Mouse (Mus musculus): Measurements from ENCODE around the gene Tmem221.
A peak's percentile ranks its signal among the peaks of the same experiment; 100 is the strongest.
"Not testable (repeated sequence)": the region's sequence is repeated elsewhere in the genome, so short reads cannot be mapped to it uniquely, and the experiment has no call there.

Tmem221 gene

DNA sequence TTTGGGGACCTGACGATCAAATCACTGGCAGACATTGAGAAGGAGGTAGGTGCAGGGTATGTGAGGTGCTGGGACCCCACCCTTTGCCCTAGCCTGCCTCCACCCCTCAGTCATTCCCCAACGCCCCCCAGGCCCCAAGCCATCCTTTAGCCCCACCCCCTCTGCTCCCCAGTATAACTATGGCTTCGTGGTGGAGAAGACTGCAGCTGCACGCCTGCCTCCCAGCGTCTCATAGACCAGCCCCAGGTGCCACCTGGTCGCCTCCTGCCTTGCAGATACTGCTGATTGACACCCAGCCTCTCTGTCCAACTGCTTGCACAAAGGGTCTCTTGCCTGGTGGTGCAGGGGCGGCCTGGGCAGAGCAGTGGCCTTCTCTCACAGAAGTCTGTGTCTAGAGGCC, 11.1 kb downstream of the Tmem221 start:
- no peak for DNase-seq (ENCODE audit: low spot score in 2 of 2)

DNA sequence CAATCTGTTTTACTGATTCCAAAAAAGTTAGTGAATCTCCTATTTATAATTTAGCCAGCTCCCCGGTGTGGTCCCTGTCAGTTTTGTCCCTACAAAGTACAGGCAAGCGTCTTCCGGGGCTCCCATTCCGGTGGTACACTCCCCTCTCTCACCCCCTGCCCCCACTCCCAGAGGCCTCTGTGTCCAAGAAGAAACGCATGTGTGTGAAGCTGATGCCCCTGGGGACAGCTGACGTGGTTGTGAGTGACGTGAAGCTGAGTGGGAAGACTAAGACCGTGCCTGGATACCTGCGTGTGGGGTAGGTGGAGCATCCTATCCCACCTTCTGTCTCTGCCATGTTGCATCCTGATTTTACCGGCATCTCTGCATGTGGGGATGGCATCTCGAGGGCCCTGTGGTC, 13.6 kb downstream of the Tmem221 start:
- DNase-seq (ENCODE audit: low spot score in 2 of 2), result no peak

DNA sequence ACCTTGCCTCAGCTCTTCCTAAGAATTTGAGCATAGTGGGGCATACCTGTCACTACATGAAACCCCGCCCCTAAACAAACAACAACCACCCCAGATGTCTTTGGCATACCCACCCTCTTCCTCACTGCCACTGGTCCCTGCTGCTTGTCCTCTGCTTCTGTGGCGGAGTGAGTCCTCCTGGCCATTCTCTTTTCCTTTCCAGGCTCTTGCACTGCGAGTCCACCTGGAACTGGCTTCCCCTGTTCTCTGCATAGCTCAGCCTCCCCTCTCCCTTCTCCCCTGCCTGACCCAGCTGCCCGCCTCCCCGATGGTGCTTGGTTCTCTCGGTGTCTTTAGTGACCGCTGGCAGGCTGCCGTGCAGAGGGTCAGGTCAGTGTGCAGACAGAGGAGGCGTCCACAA, 14.9 kb downstream of the Tmem221 start:
- no peak for DNase-seq (ENCODE audit: low spot score in 2 of 2)

DNA sequence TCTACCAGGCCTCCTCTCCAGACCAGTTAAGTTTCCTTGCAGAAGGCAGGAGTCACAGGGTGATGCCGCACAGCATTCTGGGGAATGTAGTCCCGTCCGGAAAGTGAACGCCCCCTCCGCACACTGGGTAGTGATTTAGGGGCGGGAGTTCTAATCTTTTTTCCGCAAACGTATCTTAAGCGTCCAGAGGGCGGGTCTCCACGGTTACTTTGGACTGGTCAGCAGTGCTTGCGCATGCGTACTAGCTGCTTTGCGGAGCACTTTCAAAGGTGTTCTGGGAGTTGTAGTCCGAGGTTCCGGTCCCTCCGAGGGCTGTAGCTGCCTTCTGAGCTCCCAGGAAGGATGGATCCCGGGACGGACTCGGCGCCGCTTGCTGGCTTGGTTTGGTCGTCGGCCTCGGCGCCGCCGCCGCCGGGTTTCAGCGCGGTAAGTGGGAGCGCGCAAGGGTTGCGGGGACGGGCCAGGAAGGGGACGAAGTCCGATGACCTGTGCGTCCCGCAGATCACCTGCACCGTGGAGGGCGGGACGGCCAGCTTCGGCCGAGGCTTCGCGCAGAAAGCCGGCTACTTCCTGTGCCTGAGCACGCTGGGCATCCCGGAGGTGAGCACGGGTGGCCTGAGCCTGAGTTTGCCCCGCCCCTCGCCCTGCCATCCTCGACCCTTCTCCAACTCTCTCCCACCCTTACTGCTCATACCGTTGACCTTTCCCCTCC, 15.9 kb downstream of the Tmem221 start, which contains the start of gene Mvb12a:
Gene Mvb12a (plus strand): TSS at position 291 of the 712 bp plus-strand sequence.
- peak; percentile 98 to 99 for DNase-seq (ENCODE audit: low spot score in 2 of 2)

- DNase-seq (ENCODE audit: low spot score in 2 of 2), result peak in 1 of 2 experiments; percentile 38
Observed at GRCm38 (mm10) chr8:71537028-71537867, 21.4 kb downstream of the Tmem221 start, which contains the start of gene Bst2. Gene Bst2 (minus strand): TSS chr8:71537456.

GRCm38 (mm10) chr8:71535663-71536062, 23.0 kb downstream of the Tmem221 start:
- DNase-seq (ENCODE audit: low spot score in 2 of 2), result no peak

GRCm38 (mm10) chr8:71534263-71534810, 24.3 kb downstream of the Tmem221 start:
- no peak for DNase-seq (ENCODE audit: low spot score in 2 of 2)

- DNase-seq (ENCODE audit: low spot score in 2 of 2), result not testable (repeated sequence)
Observed at GRCm38 (mm10) chr8:71530735-71531467, 27.8 kb downstream of the Tmem221 start.

- no peak for DNase-seq (ENCODE audit: low spot score in 2 of 2)
Observed at GRCm38 (mm10) chr8:71528362-71529073, 30.2 kb downstream of the Tmem221 start.

DNA sequence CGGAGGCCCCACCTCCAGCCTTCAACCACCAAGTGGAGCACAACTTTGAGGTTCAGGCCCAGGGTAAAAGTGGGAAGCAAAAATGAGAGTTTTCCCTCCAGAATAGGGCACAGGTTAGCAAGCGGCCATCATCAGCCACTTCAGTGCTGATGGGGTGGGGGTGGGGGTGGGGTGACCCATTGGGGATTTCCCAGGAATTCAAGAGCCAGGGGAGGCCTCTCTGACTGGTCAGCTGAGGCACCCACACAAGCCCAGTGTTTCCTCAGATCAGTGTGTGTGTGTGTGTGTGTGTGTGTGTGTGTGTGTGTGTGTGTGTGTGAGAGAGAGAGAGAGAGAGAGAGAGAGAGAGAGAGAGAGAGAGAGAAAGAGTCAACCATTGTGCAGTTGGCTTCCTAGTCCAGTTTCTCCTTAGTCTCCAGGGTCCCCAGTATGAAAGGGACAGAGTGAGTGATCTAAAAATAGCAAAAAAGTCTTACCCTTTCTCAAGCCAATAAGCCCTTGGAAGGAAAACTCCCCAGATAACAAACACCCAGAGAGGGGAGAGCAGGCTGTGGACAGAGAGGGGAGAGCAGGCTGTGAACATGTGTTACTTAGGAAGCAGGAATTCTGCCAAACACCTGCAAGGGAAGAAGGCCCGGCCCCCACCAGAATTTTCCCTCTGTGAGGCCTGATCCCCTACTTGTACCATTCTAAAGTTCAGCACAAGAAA, 31.4 kb downstream of the Tmem221 start:
- DNase-seq (ENCODE audit: low spot score in 2 of 2), result no peak

GRCm38 (mm10) chr8:71526272-71526671, 32.4 kb downstream of the Tmem221 start:
- no peak for DNase-seq (ENCODE audit: low spot score in 2 of 2)

- DNase-seq (ENCODE audit: low spot score in 2 of 2), result no peak
Observed at GRCm38 (mm10) chr8:71525226-71526050, 33.2 kb downstream of the Tmem221 start, which contains the start of gene Ccdc194. Gene Ccdc194 (minus strand): TSS chr8:71525711.

DNA sequence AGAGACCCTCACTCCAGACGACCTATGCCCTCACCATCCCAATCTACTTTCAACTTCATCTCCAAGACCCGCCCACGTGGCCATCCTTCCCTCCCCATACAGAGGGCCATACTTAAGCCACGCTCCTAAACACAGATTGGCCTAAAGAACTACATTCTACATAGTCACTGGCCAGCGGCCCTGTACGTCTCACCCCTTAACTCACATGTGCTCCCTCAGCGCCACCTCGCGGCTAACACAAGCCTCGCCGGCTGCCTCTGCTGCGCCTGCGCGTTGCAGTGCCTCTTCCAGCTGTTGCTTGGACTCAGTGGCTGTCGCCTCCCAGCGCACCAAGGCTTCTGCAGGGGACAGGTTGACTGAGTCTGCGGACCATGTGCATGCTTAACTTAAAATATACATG, 37.0 kb downstream of the Tmem221 start:
- DNase-seq (ENCODE audit: low spot score in 2 of 2), result peak; percentile 81 to 84

DNA sequence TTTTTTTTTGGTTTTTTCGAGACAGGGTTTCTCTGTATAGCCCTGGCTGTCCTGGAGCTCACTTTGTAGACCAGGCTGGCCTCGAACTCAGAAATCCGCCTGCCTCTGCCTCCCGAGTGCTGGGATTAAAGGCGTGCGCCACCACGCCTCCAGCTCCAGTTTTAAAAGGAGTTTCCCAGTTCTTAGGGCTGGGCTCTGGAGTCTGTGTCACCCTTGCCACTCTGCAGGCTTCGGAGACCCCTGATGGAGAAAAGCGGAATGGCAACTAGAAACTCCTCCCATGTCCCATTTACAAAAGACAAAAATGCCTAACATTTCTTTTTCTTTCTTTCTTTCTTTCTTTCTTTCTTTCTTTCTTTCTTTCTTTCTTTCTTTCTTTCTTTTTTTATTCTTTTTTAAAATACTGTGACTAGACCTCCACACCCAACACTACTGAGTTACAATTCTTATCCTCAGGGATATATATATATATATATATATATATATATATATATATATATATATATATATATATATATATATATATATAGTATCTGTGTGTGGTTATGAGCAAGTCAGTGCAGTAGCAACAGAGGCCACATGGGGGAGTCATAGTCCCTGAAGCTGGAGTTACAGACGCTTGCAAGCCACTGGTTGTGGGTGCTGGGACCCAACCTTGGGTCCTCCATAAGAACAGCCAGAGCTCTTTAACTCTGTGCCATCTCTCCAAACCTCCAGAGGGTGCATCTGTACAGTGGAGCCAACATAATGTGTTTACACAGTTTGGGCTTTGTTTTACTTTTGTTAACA, 39.4 kb downstream of the Tmem221 start:
- not testable (repeated sequence) for DNase-seq (ENCODE audit: low spot score in 2 of 2)

DNA sequence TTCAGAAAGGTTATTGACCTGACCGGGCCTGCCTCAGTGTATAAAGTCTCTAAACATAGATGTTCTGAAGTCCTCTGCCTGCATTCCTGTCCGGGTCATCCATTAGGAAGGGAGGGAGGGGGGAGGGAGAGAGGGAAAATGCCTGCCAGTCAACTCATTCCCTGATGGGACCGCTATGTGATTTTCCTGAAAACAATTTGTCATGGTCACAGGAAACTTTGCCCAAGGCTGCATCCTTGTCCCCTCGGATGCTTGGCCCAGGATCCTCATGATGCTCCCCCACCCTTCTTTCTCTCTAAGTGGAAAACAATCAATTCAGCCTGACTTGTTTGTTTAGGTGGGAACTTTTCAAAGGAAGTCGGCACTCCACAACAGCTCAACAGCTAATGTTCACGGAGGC, 41.9 kb downstream of the Tmem221 start:
- no peak for DNase-seq (ENCODE audit: low spot score in 2 of 2)

DNA sequence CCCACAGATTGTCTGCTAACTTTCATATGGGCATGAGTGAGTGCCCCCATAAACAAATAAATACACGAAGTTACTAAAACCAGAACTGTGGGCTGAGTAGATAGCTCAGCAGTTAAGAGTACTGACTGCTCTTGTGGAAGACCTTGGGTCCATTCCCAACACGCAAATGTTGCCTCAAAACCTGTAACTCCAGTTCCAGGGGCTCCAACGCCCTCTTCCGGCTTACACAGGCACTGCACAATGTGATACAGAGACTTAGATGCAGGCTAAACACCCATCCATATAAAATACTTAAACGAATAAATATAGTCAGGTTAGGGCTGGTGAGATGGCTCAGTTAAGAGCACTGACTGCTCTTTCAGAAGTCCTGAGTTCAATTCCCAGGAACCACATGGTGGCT, 43.6 kb downstream of the Tmem221 start:
- no peak for DNase-seq (ENCODE audit: low spot score in 2 of 2)

DNA sequence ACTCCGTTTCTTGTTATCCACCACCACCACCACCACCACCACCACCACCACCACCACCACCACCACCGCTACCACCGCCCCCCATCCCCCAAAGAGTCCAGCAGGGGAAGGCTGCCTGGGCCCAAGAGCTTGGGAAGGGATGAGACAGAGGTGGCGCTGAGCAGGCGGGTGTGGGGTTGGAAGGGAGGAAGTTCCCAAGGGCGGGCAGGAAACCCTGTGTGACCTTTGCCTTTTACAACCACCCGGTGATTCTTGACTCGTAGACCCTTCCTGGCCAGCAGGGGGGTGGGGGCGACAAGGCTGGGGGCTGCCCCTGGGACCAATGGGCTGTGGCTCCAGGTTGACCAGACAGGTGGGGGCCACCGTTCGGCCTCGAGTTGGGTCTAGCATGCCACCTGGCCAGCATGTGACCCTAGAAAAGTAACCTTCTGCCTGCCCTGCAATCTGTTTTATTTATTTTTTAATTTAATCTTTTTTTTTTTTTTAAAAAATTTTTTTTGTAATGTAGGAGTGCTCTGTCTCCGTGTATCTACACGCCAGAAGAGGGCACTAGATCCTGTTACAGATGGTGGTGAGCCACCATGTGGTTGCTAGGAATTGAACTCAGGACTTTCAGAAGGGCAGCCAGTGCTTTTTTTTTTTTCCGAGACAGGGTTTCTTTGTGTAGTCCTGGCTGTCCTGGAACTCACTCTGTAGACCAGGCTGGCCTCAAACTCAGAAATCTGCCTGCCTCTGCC, 45.5 kb downstream of the Tmem221 start:
- no peak for DNase-seq (ENCODE audit: low spot score in 2 of 2)

GRCm38 (mm10) chr8:71511644-71512043, 47.0 kb downstream of the Tmem221 start, which contains the start of gene Plvap:
Gene Plvap (minus strand): TSS chr8:71511752.
- no peak for DNase-seq (ENCODE audit: low spot score in 2 of 2)
